Mouse (Mus musculus) neutrophil, adult 5-6 weeks (primary cell): Measurements from ENCODE around the gene Zfp488. TPM values are rescaled to one million over a fixed set of nuclear protein-coding genes. Genes with fewer than 3 reads are reported as not detected.

Experiments used
- ATAC-seq: fragments of 151-379, 151-347 bp; 2 replicates; pipeline ENCODE4 v1.8.0; 2017; ENCODE audit warnings: mild to moderate bottlenecking, moderate TSS enrichment; ENCODE audit not compliant: insufficient number of reproducible peaks, poor library complexity, low FRiP score, severe bottlenecking; ENCODE audit errors: extremely low read depth
- total RNA-seq: library from RNA; stranded (forward); fragments of 200-1000 nt; gene quantifications from 2 replicates; pipeline ENCODE4 v1.2.3, GENCODE M21; 2017

Zfp488 gene
- total RNA-seq, 1 experiment from 2014 or later, result not detected

DNA sequence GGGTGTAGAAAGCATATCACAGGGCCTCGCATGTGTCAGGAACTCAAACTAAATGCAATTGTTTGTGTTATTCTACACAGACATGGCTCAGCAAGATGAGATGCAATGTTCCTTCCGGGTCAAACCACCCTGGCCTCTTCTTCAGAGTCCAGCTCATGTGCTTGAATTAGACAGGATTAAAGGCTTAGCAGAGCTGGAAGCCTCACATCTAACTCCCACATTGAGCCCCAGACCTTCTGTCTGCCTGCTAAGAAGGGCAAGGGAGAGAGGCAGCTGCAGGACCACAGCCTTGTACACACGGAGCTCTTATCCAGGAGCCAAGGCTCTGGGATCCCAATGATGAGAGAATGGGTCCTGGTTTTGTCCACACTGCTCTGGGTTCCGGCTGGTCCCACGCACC lies 24.8 kb downstream of the Zfp488 start, which contains the start of gene Rbp3:
TSS of gene Rbp3 (plus strand) at position 243 of the 400 bp plus-strand sequence.
- ATAC-seq, result no peak

DNA sequence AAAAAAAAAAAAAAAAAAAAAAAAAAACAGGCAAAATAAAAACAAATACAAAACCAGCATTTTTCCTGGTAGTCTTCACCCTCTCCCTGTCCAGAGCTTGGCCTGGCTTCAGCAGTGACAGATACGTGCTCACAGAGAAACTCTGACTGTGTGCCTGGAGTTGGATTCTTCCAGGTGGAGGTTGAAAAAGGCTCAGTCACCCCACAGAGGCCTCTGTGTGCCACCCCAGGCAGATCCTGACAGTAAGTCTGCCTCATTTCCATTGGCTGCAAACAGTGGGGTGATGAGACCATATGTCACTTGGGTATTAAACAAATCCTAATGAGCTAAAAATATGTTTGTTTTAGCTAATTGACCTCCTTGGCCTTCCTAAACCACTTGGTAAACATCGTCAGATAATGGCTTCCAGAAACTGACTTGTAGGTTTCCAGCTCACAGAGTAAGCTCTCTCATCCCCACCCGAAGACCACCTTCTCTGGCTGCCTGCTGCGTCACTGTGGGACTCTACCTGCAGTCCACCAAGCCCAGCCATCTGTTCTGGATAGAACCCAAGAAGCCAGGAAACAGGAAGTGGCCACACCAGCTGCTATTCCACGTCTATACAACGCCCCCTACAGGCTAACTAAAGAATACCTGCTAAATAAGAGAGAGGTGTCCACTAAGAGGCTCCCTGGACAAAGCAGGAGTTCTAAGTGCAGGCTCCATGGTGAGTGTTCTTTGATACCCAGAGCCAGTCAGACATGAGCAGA lies 26.2 kb downstream of the Zfp488 start:
- no peak for ATAC-seq

GRCm38 (mm10) chr14:33946125-33946524 lies 32.4 kb downstream of the Zfp488 start:
- ATAC-seq, result no peak

GRCm38 (mm10) chr14:33942222-33942621 lies 36.3 kb downstream of the Zfp488 start:
- no peak for ATAC-seq

DNA sequence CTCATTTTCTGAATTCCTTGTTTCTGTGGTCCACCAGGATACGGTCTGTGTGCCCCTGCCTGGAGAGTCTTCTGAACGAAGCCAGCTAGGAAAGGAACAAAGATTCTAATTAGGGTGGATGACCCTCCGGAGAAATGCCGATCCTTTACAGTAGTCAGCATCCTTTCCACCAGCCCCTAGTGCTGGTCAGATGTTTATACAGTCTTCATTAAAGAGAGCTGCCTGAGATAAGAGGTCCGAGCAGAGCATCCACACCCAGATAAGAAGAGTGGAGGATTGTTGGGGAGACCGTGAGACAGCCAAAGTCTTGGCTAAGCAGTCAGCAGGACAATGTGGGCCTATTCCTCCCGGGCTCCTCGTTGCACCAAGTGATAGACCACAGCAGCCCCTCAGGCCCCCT lies 37.8 kb downstream of the Zfp488 start, which contains the start of gene Gdf2:
TSS of gene Gdf2 (plus strand) at position 301 of the 400 bp plus-strand sequence.
- ATAC-seq, result no peak

- ATAC-seq, result no peak
Measured at GRCm38 (mm10) chr14:33939117-33939516, 39.4 kb downstream of the Zfp488 start.

- ATAC-seq, result no peak
Measured at GRCm38 (mm10) chr14:33933778-33934317, 44.7 kb downstream of the Zfp488 start.

DNA sequence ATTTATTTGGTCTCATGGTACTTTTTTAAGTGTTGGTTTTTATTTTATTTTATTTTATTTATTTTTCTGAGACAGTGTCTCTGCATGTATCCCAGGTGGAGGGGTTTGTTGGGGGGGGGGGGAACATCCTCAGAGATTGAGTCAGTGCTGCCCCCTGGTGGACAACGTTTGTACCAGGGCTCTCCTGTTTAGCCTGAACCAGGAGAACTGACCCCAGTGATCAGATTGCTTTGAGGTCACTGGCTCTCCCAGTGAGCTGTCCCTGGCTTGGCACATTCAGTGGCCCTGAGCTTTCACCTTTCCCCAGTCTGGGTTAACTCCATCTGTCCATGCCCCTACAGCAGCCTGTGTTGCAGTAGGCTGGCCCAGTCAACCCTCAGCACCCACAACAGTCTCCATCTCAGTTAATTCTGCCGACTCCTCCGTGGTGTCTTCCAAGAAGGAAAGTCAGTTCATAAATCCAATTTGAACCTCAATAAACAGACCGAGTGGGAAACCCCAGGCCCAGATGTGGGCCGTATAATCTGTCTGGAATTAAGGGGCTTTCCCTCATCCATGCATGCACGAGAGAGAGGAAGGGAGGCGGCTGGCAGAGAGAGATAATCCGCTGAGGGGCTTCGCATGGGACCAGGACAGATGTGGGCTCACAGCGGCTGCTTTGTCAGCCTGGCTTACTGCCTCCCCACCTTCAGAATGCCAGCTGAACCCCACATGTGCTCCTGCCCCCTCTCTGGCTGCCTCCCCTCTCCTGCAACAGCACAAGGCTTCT lies 45.4 kb downstream of the Zfp488 start:
- no peak for ATAC-seq

- ATAC-seq, result no peak
Measured at GRCm38 (mm10) chr14:33931853-33932252, 46.7 kb downstream of the Zfp488 start.

DNA sequence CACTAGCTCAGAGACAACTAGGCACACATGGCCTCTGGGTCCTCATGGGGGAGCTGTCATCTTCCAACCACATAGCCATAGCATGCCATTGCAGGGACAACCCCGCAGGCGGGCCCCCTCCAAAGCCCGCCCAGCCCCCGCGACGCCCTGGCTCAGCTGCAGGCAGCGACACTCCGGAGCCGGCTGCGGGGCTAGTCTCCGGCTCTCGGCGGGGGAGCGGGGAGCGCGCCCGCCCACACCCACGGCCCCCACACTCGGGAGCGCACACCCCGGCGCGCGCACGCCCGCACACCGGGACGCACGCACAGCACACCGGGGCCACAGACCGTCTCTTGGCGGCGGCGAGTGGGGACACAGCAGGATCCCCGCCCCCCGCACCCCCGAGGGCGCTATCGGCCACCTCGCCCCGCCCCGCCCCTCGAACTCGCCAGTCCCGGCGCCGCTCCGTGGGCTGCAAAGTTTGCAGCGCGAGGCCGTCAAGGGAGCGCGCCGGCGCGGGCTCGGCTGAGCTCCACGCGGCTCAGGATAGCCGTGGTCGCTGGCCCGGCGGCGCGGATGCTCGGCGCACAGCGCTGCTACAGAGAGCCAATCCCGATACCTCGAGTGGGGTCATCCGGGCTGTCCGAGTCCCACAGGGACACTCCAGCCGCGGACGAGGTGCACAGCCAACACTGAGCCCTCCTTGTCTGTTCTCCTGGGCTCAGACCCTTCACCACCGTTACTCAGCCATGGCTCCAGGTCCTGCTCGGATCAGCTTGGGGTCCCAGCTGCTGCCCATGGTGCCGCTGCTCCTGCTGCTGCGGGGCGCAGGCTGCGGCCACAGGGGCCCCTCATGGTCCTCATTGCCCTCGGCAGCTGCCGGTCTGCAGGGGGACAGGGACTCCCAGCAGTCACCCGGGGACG lies 55.1 kb downstream of the Zfp488 start, which contains the start of gene Gdf10:
TSS of gene Gdf10 (plus strand) at position 420 of the 903 bp plus-strand sequence.
- no peak for ATAC-seq

DNA sequence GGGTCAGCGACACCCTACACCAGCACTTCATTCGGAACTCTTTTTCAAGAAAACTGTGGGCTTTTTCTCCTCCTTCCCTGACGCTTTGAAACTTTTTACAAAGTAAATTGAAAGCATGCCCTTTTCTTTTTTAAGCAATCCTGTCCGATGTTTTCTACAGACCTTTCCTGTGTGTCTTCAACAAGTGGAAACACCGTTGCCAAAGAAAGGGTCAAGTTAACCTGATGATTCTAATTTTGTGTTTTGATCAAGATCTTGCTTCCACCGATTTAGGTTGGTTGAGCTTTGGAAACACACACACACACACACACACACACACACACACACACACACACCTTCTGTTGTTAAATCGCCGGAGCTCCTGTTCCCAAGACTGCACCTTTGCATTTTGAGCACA lies 55.8 kb downstream of the Zfp488 start:
- ATAC-seq, result no peak

DNA sequence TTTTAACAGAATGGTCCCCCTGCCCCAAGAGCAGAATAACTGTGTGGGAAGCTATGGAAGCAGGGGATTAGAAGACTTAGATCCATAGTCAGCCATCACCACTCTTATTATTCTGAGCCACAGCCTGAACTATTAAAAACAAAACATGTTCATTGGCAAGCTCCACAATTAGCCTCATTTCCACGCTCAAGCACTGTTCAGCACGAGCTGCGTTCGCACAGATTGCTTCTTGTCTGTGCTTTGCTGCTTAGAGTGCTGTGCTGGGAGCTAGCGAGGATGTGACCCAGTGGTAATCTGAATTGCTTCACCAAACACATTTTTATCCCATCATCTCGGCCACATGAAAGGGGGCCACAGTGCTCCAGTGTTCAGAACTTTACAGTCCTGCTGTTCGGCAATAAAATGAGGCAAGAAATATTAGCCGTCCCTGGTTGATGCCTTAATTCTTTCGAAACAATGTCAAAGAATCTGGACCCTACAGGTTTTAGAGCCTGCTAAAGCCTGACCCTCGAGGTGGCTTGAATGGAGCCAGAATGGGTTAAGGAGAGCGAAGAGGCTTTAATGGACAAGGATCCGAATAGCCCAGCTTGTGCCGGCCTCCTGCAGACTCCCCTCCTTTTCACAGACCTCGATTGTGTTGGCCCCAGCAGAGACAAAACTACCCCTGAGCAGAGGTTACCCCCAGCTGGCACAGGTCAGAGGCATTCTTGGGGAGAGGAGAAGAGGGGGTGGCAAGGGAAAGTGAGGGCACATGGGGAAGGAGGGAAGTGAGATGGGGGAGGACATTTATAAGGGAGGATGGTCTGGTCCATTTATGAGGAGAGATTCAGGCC lies 57.6 kb downstream of the Zfp488 start:
- ATAC-seq, result no peak

Other genes with a start within 250 kb of the Zfp488 start
- not detected in 2 replicates for gene Gdf10, start 55.2 kb downstream of the Zfp488 start, total RNA-seq
- not detected in 2 replicates for gene Gdf2, start 37.7 kb downstream of the Zfp488 start, total RNA-seq
- gene Rbp3, start 24.8 kb downstream of the Zfp488 start, total RNA-seq, result not detected in 2 replicates
- not detected in 2 replicates for gene Gm30083, start 36.4 kb upstream of the Zfp488 start, total RNA-seq
- gene Gm5460, start 38.0 kb upstream of the Zfp488 start, total RNA-seq, result 1.1 TPM in 1 of 2 replicates, not detected in the other
- not detected in 2 replicates for gene Antxrl, start 73.9 kb upstream of the Zfp488 start, total RNA-seq
- gene Anxa8, start 107.2 kb upstream of the Zfp488 start, total RNA-seq, result 0.23 TPM in 1 of 2 replicates, not detected in the other
- gene A630023A22Rik, start 124.0 kb upstream of the Zfp488 start, total RNA-seq, result not detected in 2 replicates
- gene Npy4r, start 173.7 kb upstream of the Zfp488 start, total RNA-seq, result not detected in 2 replicates
- gene Gprin2, start 222.9 kb upstream of the Zfp488 start, total RNA-seq, result not detected in 2 replicates
- not detected in 2 replicates for gene Syt15, start 240.8 kb upstream of the Zfp488 start, total RNA-seq